Comparison of ENCODE assay signal across 9 mouse cellular contexts in the genomic region with DNA sequence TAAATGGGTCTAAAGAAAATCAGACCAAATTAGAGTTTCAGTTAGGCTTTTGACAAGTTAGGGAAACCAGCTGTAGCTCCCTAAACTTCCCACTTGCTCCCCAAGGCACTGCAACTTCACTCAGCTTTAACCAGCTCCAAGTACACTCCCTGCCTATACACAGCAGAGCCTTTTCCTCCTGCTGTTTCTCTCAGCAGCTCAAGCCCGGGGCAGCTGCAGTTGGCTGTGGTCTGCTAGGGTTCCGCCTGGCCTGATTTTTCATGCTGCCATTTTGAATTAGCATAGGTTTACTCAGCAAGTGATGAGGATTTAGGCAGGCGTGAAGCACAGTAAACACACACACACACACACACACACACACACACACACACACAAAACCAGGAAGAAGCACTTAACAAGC. TPM values are rescaled to one million over a fixed set of nuclear protein-coding genes. Genes with fewer than 3 reads are reported as not detected.
DNase-seq lines count a peak whose midpoint lies in the region; ATAC-seq and TF ChIP-seq lines count a peak whose summit lies in the region.
"Had no signal": no experiment of that assay in that cellular context is flagged by ENCODE, and none has a peak within 500 bp of the region (broad histone marks: within the 10 kb centered on the region; RNA-seq: fewer than 3 reads in every experiment).

No protein-coding gene starts in this region.

- H3K4me3 ChIP-seq in embryonic fibroblast, embryonic 13.5 days (ENCODE audit: insufficient read depth, low read length) = 0 out of 2 replicates have a peak overlapping the region, but pooled peaks have one; percentile 49
- H3K4me3 ChIP-seq in hindbrain, postnatal 0 days (ENCODE audit: low read length) = peak overlapping the region; percentile 75

- peak overlapping the region; percentile 86 for H3K9ac ChIP-seq in hindbrain, postnatal 0 days (replicated peaks; ENCODE audit: low read length)

- H3K27ac ChIP-seq in embryonic fibroblast, embryonic 13.5 days (ENCODE audit: insufficient read depth, low read length) = no peak overlapping the region; the same call in 1 of the 2 replicates
- peak overlapping the region; percentile 94; the same call in 1 of the 2 replicates for H3K27ac ChIP-seq in hindbrain, postnatal 0 days

- ATAC-seq in hindbrain, postnatal 0 days = peak; percentile 56

- 10% methylated on average over 3 of the region's 3 CpGs for WGBS in hindbrain, postnatal 0 days

- H3K36me3 ChIP-seq in hindbrain, postnatal 0 days (ENCODE audit: insufficient read depth, low read length) = no peaks in the 10 kb centered on the region

- no peak for TF ChIP-seq CTCF in embryonic fibroblast, embryonic 13.5 days (IDR thresholded peaks at IDR 0.05; ENCODE audit: borderline replicate concordance, insufficient read depth, low read length)
- TF ChIP-seq CTCF in hindbrain, postnatal 0 days (IDR thresholded peaks at IDR 0.05; ENCODE audit: low read depth) = no peak

- peak overlapping the region; percentile 83 for H3K4me2 ChIP-seq in hindbrain, postnatal 0 days (ENCODE audit: low read depth, low read length)

- intact Hi-C loops in gastrocnemius, postnatal 14 days (cut with DNase I; ENCODE audit: low total_unique reads) = no loop called here

- H3K4me1 ChIP-seq in embryonic fibroblast, embryonic 13.5 days (ENCODE audit: control insufficient read depth, insufficient read depth, low read length) = peaks cover 2% of the 10 kb centered on the region
- peaks cover 18% of the 10 kb centered on the region for H3K4me1 ChIP-seq in hindbrain, postnatal 0 days (ENCODE audit: insufficient read depth, low read length)

- no peak for TF ChIP-seq POLR2A in embryonic fibroblast, embryonic 13.5 days (IDR thresholded peaks at IDR 0.05; ENCODE audit: low read depth, low read length)

- no peaks in the 10 kb centered on the region for H3K27me3 ChIP-seq in hindbrain, postnatal 0 days (ENCODE audit: insufficient read depth, low read length)

- H3K9me3 ChIP-seq in hindbrain, postnatal 0 days (ENCODE audit: low read length) = no peaks in the 10 kb centered on the region

- peak; percentile 37 to 58 for DNase-seq in right cerebral cortex, adult 2 months (ENCODE audit: low spot score in 2 of 2)
- DNase-seq in right cerebral cortex, postnatal 4 days = no peak
- DNase-seq in hindbrain, postnatal 0 days (ENCODE audit: low spot score) = peak; percentile 78
- DNase-seq in right cerebral cortex, postnatal 14 days = peak; percentile 18
- no peak for DNase-seq in gastrocnemius, postnatal 10 days
- no peak for DNase-seq in gastrocnemius, postnatal 14 days
- DNase-seq in yolk sac, embryonic 10.5 days (ENCODE audit: low spot score) = no peak

RNA-seq across cellular contexts. Expression of a gene that starts 1.3 kb away (rescaled TPM):
- polyA plus RNA-seq in embryonic fibroblast, embryonic 13.5 days (2011; ENCODE audit: insufficient read length, low read depth, missing spikeins) = 13.1 and 19.9 TPM in 2 replicates
- 117 and 121 TPM in 2 replicates for total RNA-seq in hindbrain, postnatal 0 days (2014; rRNA removed)
- polyA plus RNA-seq in hindbrain, postnatal 0 days (2015; fragmentation: Nextera tagmentation; extraction: Ambion mirVana) = 91.7 and 93.2 TPM in 2 replicates
- total RNA-seq in gastrocnemius, postnatal 10 days (2021) = 10 to 100 TPM; 14.3 to 15.9 TPM
- 1 to 10 TPM; 5.8 to 9.7 TPM for total RNA-seq in gastrocnemius, postnatal 14 days (2021)
- total RNA-seq: neutrophil, adult 5-6 weeks had no signal

RNA-seq across cellular contexts. Expression of a gene that starts 29.9 kb away (rescaled TPM):
- 7.0 and 9.1 TPM in 2 replicates for polyA plus RNA-seq in embryonic fibroblast, embryonic 13.5 days (2011; ENCODE audit: insufficient read length, low read depth, missing spikeins)
- 12.9 and 13.4 TPM in 2 replicates for total RNA-seq in hindbrain, postnatal 0 days (2014; rRNA removed)
- polyA plus RNA-seq in hindbrain, postnatal 0 days (2015; fragmentation: Nextera tagmentation; extraction: Ambion mirVana) = 4.8 and 4.9 TPM in 2 replicates
- total RNA-seq in gastrocnemius, postnatal 10 days (2021) = 1 to 10 TPM; 6.0 to 7.5 TPM
- total RNA-seq in gastrocnemius, postnatal 14 days (2021) = 1 to 10 TPM; 4.7 to 6.2 TPM

RNA-seq across cellular contexts. Expression of a gene that starts 32.1 kb away (rescaled TPM):
- 59.6 and 61.2 TPM in 2 replicates for polyA plus RNA-seq in embryonic fibroblast, embryonic 13.5 days (2011; ENCODE audit: insufficient read length, low read depth, missing spikeins)
- total RNA-seq in hindbrain, postnatal 0 days (2014; rRNA removed) = 4.9 and 5.7 TPM in 2 replicates
- polyA plus RNA-seq in hindbrain, postnatal 0 days (2015; fragmentation: Nextera tagmentation; extraction: Ambion mirVana) = 6.9 TPM in 2 replicates
- 10 to 100 TPM; 20.9 to 26.6 TPM for total RNA-seq in gastrocnemius, postnatal 10 days (2021)
- 10 to 100 TPM; 14.4 to 14.7 TPM for total RNA-seq in gastrocnemius, postnatal 14 days (2021)
- total RNA-seq: neutrophil, adult 5-6 weeks had no signal

Comparison
In these comparisons a context has a peak if more than half of its experiments do, and no peak if none do; other contexts are left out.
1. DNase-seq: peak in right cerebral cortex, adult 2 months (2 of 2), hindbrain, postnatal 0 days (single experiment) and right cerebral cortex, postnatal 14 days (single experiment); none in right cerebral cortex, postnatal 4 days (single experiment), gastrocnemius, postnatal 10 days (single experiment), gastrocnemius, postnatal 14 days (single experiment) and yolk sac, embryonic 10.5 days (single experiment).